Mouse (Mus musculus): ENCODE data around the gene Sgca. TPM values are rescaled to one million over a fixed set of nuclear protein-coding genes. Genes with fewer than 3 reads are reported as not detected.

The Sgca gene
- polyA plus RNA-seq, 1 experiment, result 303 TPM

- H3K4me2 ChIP-seq (ENCODE audit: low read depth), result peak overlapping the region; percentile 87
- peak overlapping the region; percentile 46 for H3K4me3 ChIP-seq
- peak overlapping the region; percentile 68 for H3ac ChIP-seq (ENCODE audit: control insufficient read depth, insufficient read length)
- TF ChIP-seq MAX (IDR thresholded peaks at IDR 0.05; ENCODE audit: low read depth) (no peak), TCF12 (IDR thresholded peaks at IDR 0.05; ENCODE audit: insufficient read depth, poor library complexity, severe bottlenecking) (no peak), TCF3 (IDR thresholded peaks at IDR 0.05; ENCODE audit: insufficient read length, low read depth) (no peak), SRF (IDR thresholded peaks at IDR 0.05; ENCODE audit: control insufficient read depth, insufficient read length, low read depth) (no peak), MYOD1 (IDR thresholded peaks at IDR 0.05; ENCODE audit: control insufficient read depth in 1 of 3, insufficient read length in 2 of 3, low read depth in 2 of 3) (no peak), E2F4 (IDR thresholded peaks at IDR 0.05; ENCODE audit: insufficient read depth) (no peak), MYOG (IDR thresholded peaks at IDR 0.05; ENCODE audit: control insufficient read depth in 1 of 3, insufficient read depth in 1 of 3, insufficient read length in 2 of 3, low read depth in 2 of 3) (no peak), POLR2AphosphoS2 (IDR thresholded peaks at IDR 0.05; ENCODE audit: insufficient read length, low read depth) (no peak), REST (IDR thresholded peaks at IDR 0.05; ENCODE audit: insufficient read depth, insufficient read length) (no peak), USF1 (IDR thresholded peaks at IDR 0.05; ENCODE audit: low read depth) (no peak), CEBPB (IDR thresholded peaks at IDR 0.05; ENCODE audit: insufficient read depth, poor library complexity, severe bottlenecking) (no peak), POLR2A (IDR thresholded peaks at IDR 0.05; ENCODE audit: insufficient read length, low read depth) (no peak)
- H3K79me2 ChIP-seq (ENCODE audit: control insufficient read depth, insufficient read depth), result peaks cover 34% of the 10 kb centered on the region
- H3K36me3 ChIP-seq (ENCODE audit: control insufficient read depth, insufficient read depth), result peaks cover 5% of the 10 kb centered on the region
- H3K27me3 ChIP-seq (ENCODE audit: control insufficient read depth, insufficient read depth, insufficient read length), result no peaks in the 10 kb centered on the region
Measured at GRCm38 (mm10) chr11:94990102-94990748, 14.1 kb upstream of the Sgca start.

GRCm38 (mm10) chr11:94989562-94990017 lies 13.5 kb upstream of the Sgca start:
- Histone ChIP-seq H3K36me3 (ENCODE audit: control insufficient read depth, insufficient read depth) (no peaks in the 10 kb centered on the region), H3ac (ENCODE audit: control insufficient read depth, insufficient read length) (no peak overlapping the region), H3K27me3 (ENCODE audit: control insufficient read depth, insufficient read depth, insufficient read length) (no peaks in the 10 kb centered on the region), H3K4me2 (ENCODE audit: low read depth) (peak overlapping the region; percentile 87), H3K4me3 (peak overlapping the region; percentile 46), H3K79me2 (ENCODE audit: control insufficient read depth, insufficient read depth) (peaks cover 28% of the 10 kb centered on the region)
- TF ChIP-seq POLR2AphosphoS2 (IDR thresholded peaks at IDR 0.05; ENCODE audit: insufficient read length, low read depth), result peak; percentile 75
- peak; percentile 77 to 87 (median 79) for TF ChIP-seq MYOD1 (IDR thresholded peaks at IDR 0.05; ENCODE audit: control insufficient read depth in 1 of 3, insufficient read length in 2 of 3, low read depth in 2 of 3)
- peak; percentile 29 for TF ChIP-seq TCF12 (IDR thresholded peaks at IDR 0.05; ENCODE audit: insufficient read depth, poor library complexity, severe bottlenecking)
- no peak for TF ChIP-seq MAX (IDR thresholded peaks at IDR 0.05; ENCODE audit: low read depth)
- peak; percentile 49 to 88 (median 74) for TF ChIP-seq MYOG (IDR thresholded peaks at IDR 0.05; ENCODE audit: control insufficient read depth in 1 of 3, insufficient read depth in 1 of 3, insufficient read length in 2 of 3, low read depth in 2 of 3)
- no peak for TF ChIP-seq SRF (IDR thresholded peaks at IDR 0.05; ENCODE audit: control insufficient read depth, insufficient read length, low read depth)
- peak; percentile 59 for TF ChIP-seq POLR2A (IDR thresholded peaks at IDR 0.05; ENCODE audit: insufficient read length, low read depth)
- no peak for TF ChIP-seq USF1 (IDR thresholded peaks at IDR 0.05; ENCODE audit: low read depth)
- no peak for TF ChIP-seq REST (IDR thresholded peaks at IDR 0.05; ENCODE audit: insufficient read depth, insufficient read length)

DNA sequence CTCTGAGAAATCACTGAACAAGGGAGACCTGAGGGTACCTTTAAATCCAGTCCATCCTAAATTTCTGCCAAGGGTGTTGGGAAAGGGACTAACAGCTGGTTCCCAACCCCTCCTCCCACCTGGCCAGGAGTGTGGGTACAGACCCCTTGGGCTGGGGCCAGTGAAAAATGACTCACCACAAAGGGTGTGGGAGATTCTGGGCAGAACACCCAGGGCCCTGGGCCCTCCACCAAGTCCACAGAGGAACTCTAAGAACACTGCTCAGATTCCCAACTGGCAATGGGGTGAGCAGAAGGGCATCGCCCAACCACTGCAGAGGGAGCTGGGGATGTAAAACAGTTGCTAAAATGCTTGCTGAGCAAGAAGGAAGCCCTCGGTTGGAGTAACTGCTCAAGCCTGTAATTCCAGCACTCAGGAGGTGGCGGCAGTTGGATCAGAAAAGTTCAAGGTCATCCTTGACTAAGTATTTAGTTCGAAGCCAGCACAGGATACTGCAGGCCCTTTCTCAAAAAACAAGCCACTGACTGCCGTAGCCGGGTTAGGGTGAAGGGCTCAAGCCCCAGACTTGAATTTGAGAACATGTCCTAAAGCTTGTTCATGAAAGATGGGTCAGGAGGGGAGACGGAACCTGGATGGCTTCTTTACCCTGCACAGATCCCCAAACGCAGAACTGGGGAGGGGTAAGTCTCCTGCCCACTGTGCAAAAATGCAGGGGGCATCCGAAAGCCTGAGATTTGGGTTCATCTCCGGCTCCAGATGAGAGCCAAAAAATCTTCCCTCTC lies 12.8 kb upstream of the Sgca start:
- peaks cover 22% of the 10 kb centered on the region for H3K79me2 ChIP-seq (ENCODE audit: control insufficient read depth, insufficient read depth)
- no peaks in the 10 kb centered on the region for H3K27me3 ChIP-seq (ENCODE audit: control insufficient read depth, insufficient read depth, insufficient read length)
- H3K4me3 ChIP-seq, result peak overlapping the region; percentile 46
- TF ChIP-seq MAX (IDR thresholded peaks at IDR 0.05; ENCODE audit: low read depth) (no peak), POLR2AphosphoS2 (IDR thresholded peaks at IDR 0.05; ENCODE audit: insufficient read length, low read depth) (no peak), CEBPB (IDR thresholded peaks at IDR 0.05; ENCODE audit: insufficient read depth, poor library complexity, severe bottlenecking) (no peak), USF1 (IDR thresholded peaks at IDR 0.05; ENCODE audit: low read depth) (no peak), MYOD1 (IDR thresholded peaks at IDR 0.05; ENCODE audit: control insufficient read depth in 1 of 3, insufficient read length in 2 of 3, low read depth in 2 of 3) (peak in 2 of 3 experiments; percentile 26 to 52)
- peak overlapping the region; percentile 87 for H3K4me2 ChIP-seq (ENCODE audit: low read depth)
- no peak overlapping the region for H3ac ChIP-seq (ENCODE audit: control insufficient read depth, insufficient read length)
- H3K36me3 ChIP-seq (ENCODE audit: control insufficient read depth, insufficient read depth), result no peaks in the 10 kb centered on the region

- no peak for TF ChIP-seq POLR2AphosphoS2 (IDR thresholded peaks at IDR 0.05; ENCODE audit: insufficient read length, low read depth)
- TF ChIP-seq TCF3 (IDR thresholded peaks at IDR 0.05; ENCODE audit: insufficient read length, low read depth), result no peak
- no peak for TF ChIP-seq POLR2A (IDR thresholded peaks at IDR 0.05; ENCODE audit: insufficient read length, low read depth)
- no peak for TF ChIP-seq MYOD1 (IDR thresholded peaks at IDR 0.05; ENCODE audit: control insufficient read depth in 1 of 3, insufficient read length in 2 of 3, low read depth in 2 of 3)
- no peak for TF ChIP-seq SRF (IDR thresholded peaks at IDR 0.05; ENCODE audit: control insufficient read depth, insufficient read length, low read depth)
- TF ChIP-seq CEBPB (IDR thresholded peaks at IDR 0.05; ENCODE audit: insufficient read depth, poor library complexity, severe bottlenecking), result no peak
- no peak for TF ChIP-seq MAX (IDR thresholded peaks at IDR 0.05; ENCODE audit: low read depth)
- TF ChIP-seq USF1 (IDR thresholded peaks at IDR 0.05; ENCODE audit: low read depth), result no peak
- no peak for TF ChIP-seq REST (IDR thresholded peaks at IDR 0.05; ENCODE audit: insufficient read depth, insufficient read length)
- no peak for TF ChIP-seq TCF12 (IDR thresholded peaks at IDR 0.05; ENCODE audit: insufficient read depth, poor library complexity, severe bottlenecking)
- TF ChIP-seq MYOG (IDR thresholded peaks at IDR 0.05; ENCODE audit: control insufficient read depth in 1 of 3, insufficient read depth in 1 of 3, insufficient read length in 2 of 3, low read depth in 2 of 3), result no peak
- Histone ChIP-seq H3K79me2 (ENCODE audit: control insufficient read depth, insufficient read depth) (peaks cover 10% of the 10 kb centered on the region), H3ac (ENCODE audit: control insufficient read depth, insufficient read length) (no peak overlapping the region), H3K4me2 (ENCODE audit: low read depth) (no peak overlapping the region), H3K4me3 (no peak overlapping the region), H3K27me3 (ENCODE audit: control insufficient read depth, insufficient read depth, insufficient read length) (no peaks in the 10 kb centered on the region), H3K36me3 (ENCODE audit: control insufficient read depth, insufficient read depth) (no peaks in the 10 kb centered on the region)
Measured at GRCm38 (mm10) chr11:94987851-94988250, 11.7 kb upstream of the Sgca start.

Data from myocyte (in vitro differentiated cells).